Mouse (Mus musculus) forebrain, embryonic 15.5 days (tissue): ENCODE results near the gene Ift88. TPM values are rescaled to one million over a fixed set of nuclear protein-coding genes. Genes with fewer than 3 reads are reported as not detected.
A peak's percentile ranks its signal among the peaks of the same experiment; 100 is the strongest.
"Not testable (repeated sequence)": the region's sequence is repeated elsewhere in the genome, so short reads cannot be mapped to it uniquely, and the experiment has no call there.

Experiments
- ATAC-seq: fragments of 200-750 bp; cut with Nextera tagmentation; replicated peaks from 2 replicates; pipeline ENCODE4 v1.8.0; 2017; ENCODE audit warnings: mild to moderate bottlenecking, moderate TSS enrichment, moderate library complexity
- H3K27ac ChIP-seq: fragments of 300-500 bp; sonication (generic); replicated peaks from 2 replicates; pipeline ENCODE4 v1.5.1; 2015; ENCODE audit warnings: mild to moderate bottlenecking, inconsistent platforms
- H3K27me3 ChIP-seq: fragments of 300-500 bp; sonication (generic); 2 replicates; pipeline ENCODE4 v1.6.1; 2015; ENCODE audit warnings: inconsistent platforms
- H3K36me3 ChIP-seq: fragments of 300-500 bp; sonication (generic); 2 replicates; pipeline ENCODE4 v1.6.1; 2015; ENCODE audit warnings: mild to moderate bottlenecking, inconsistent platforms
- H3K4me1 ChIP-seq: fragments of 300-500 bp; sonication (generic); 2 replicates; pipeline ENCODE4 v1.6.1; 2015; ENCODE audit warnings: inconsistent platforms
- H3K4me2 ChIP-seq: fragments of 300-500 bp; sonication (generic); replicated peaks from 2 replicates; pipeline ENCODE4 v1.6.1; 2015; ENCODE audit warnings: mild to moderate bottlenecking, inconsistent platforms
- H3K4me3 ChIP-seq: fragments of 300-500 bp; sonication (generic); 2 replicates; pipeline ENCODE4 v1.5.1; 2015; ENCODE audit warnings: mild to moderate bottlenecking, inconsistent platforms
- H3K9ac ChIP-seq: fragments of 300-500 bp; sonication (generic); replicated peaks from 2 replicates; pipeline ENCODE4 v1.6.1; 2015; ENCODE audit warnings: mild to moderate bottlenecking, inconsistent platforms
- H3K9me3 ChIP-seq: fragments of 300-500 bp; sonication (generic); 2 replicates; pipeline ENCODE4 v1.6.1; 2016; ENCODE audit warnings: inconsistent platforms
- WGBS: fragments of 180-500 bp; shearing (Covaris S2); methylation state at CpG from one replicate; pipeline ENCODE4 v1.1.7; 2015; ENCODE audit warnings: mixed read lengths; 5-methylcytosine and 5-hydroxymethylcytosine counted together
- polyA plus RNA-seq: library from polyadenylated mRNA; unstranded; fragments of >200 nt; fragmentation: Nextera tagmentation; extraction: Ambion mirVana; gene quantifications from 2 replicates; pipeline ENCODE4 v1.2.1, GENCODE M21; 2015

The Ift88 gene
- polyA plus RNA-seq, 1 experiment from 2014 or later: 15.9 TPM

- H3K9ac ChIP-seq: peak overlapping the region; percentile 71
- H3K27me3 ChIP-seq: 0 out of 2 replicates have a peak, but pooled peaks cover 4% of the 10 kb centered on the region
- peaks cover 7% of the 10 kb centered on the region for H3K4me1 ChIP-seq
- H3K4me2 ChIP-seq: peak overlapping the region; percentile 74
- peak overlapping the region; percentile 75 for H3K4me3 ChIP-seq
- 15% methylated on average over 13 of the region's 13 CpGs for WGBS
- H3K9me3 ChIP-seq: no peaks in the 10 kb centered on the region
- peak; percentile 11 for ATAC-seq
- H3K36me3 ChIP-seq: no peaks in the 10 kb centered on the region
- H3K27ac ChIP-seq: no peak overlapping the region
Measured at GRCm38 (mm10) chr14:57398813-57399427, 24.9 kb upstream of the Ift88 start.

GRCm38 (mm10) chr14:57402815-57403214 is 21.0 kb upstream of the Ift88 start:
- Histone ChIP-seq H3K9me3 (no peaks in the 10 kb centered on the region), H3K4me1 (peaks cover 12% of the 10 kb centered on the region), H3K36me3 (no peaks in the 10 kb centered on the region), H3K9ac (no peak overlapping the region), H3K4me2 (no peak overlapping the region), H3K27me3 (0 out of 2 replicates have a peak, but pooled peaks cover under 1% of the 10 kb centered on the region), H3K27ac (no peak overlapping the region), H3K4me3 (no peak overlapping the region)
- no peak for ATAC-seq

GRCm38 (mm10) chr14:57407039-57407987 is 16.5 kb upstream of the Ift88 start:
- ATAC-seq: peak; percentile 64; the same call in 1 of the 2 replicates
- Histone ChIP-seq H3K4me2 (no peak overlapping the region), H3K4me1 (peaks cover 9% of the 10 kb centered on the region; the same call in 1 of the 2 replicates), H3K36me3 (no peaks in the 10 kb centered on the region), H3K27ac (no peak overlapping the region), H3K9me3 (no peaks in the 10 kb centered on the region), H3K4me3 (no peak overlapping the region), H3K27me3 (no peaks in the 10 kb centered on the region), H3K9ac (no peak overlapping the region)
- WGBS: 5% methylated on average over 12 of the region's 12 CpGs

DNA sequence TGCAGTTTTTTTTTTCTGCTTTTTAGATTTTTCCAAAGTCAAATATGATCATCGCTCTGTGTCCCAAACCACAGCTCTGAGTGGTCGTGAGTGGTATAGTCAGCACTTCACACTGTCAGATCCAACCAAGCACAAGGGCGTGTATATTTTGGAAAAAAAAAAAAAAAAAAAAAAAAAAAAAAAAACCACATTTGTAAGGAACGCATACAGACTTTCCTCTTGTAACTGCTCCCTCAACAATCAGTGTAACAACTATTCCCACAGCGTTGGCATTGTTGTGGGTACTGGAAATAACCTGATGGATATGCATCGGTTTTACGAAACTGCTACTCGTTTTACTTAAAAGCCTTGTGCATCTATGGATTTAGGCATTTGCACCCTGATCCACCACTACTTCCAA is 15.8 kb upstream of the Ift88 start:
- Histone ChIP-seq H3K4me3 (no peak overlapping the region), H3K27me3 (no peaks in the 10 kb centered on the region), H3K4me2 (no peak overlapping the region), H3K9ac (no peak overlapping the region), H3K4me1 (peaks cover 11% of the 10 kb centered on the region; the same call in 1 of the 2 replicates), H3K36me3 (no peaks in the 10 kb centered on the region), H3K27ac (no peak overlapping the region), H3K9me3 (no peaks in the 10 kb centered on the region)
- WGBS: 78% methylated on average over 8 of the region's 8 CpGs
- ATAC-seq: no peak

DNA sequence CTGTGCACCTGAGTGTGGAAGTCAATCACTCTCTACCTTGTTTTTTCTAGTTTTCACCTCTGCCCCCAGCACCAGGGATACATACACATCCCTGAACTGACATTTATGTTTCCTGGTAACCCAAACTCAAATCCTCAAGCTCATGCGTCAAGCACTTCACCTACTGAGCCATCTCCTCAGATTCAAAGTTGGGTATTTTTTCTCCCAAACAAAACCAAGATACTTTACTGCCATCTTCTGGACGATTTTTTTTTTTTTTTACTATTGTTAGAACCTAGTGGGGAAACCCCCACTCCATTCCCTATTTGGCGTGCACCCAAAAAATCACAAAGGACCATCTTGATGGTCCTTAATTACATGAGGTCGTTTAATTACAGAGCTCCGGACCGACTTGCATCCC is 14.8 kb upstream of the Ift88 start:
- H3K4me1 ChIP-seq: peaks cover 11% of the 10 kb centered on the region; the same call in 1 of the 2 replicates
- 4% methylated on average over 6 of the region's 6 CpGs for WGBS
- ATAC-seq: peak; percentile 44; the same call in 1 of the 2 replicates
- H3K9me3 ChIP-seq: no peaks in the 10 kb centered on the region
- H3K36me3 ChIP-seq: no peaks in the 10 kb centered on the region
- no peaks in the 10 kb centered on the region for H3K27me3 ChIP-seq
- H3K4me2 ChIP-seq: peak overlapping the region; percentile 29; the same call in 1 of the 2 replicates
- peak overlapping the region; percentile 32 for H3K4me3 ChIP-seq
- no peak overlapping the region for H3K27ac ChIP-seq
- H3K9ac ChIP-seq: no peak overlapping the region; the same call in 1 of the 2 replicates

- H3K4me3 ChIP-seq: no peak overlapping the region
- no peak overlapping the region for H3K4me2 ChIP-seq
- H3K9me3 ChIP-seq: no peaks in the 10 kb centered on the region
- no peak overlapping the region for H3K27ac ChIP-seq
- peaks cover 9% of the 10 kb centered on the region; the same call in 1 of the 2 replicates for H3K4me1 ChIP-seq
- H3K9ac ChIP-seq: no peak overlapping the region
- no peaks in the 10 kb centered on the region for H3K36me3 ChIP-seq
- no peaks in the 10 kb centered on the region for H3K27me3 ChIP-seq
- no peak for ATAC-seq
- WGBS: 51% methylated on average over 7 of the region's 7 CpGs
Measured at GRCm38 (mm10) chr14:57412166-57412565, 11.7 kb upstream of the Ift88 start.

GRCm38 (mm10) chr14:57417187-57417586 is 6.7 kb upstream of the Ift88 start:
- Histone ChIP-seq H3K4me1 (peaks cover 3% of the 10 kb centered on the region; the same call in 1 of the 2 replicates), H3K27me3 (no peaks in the 10 kb centered on the region), H3K4me3 (no peak overlapping the region), H3K9ac (no peak overlapping the region), H3K4me2 (no peak overlapping the region), H3K36me3 (no peaks in the 10 kb centered on the region), H3K9me3 (no peaks in the 10 kb centered on the region), H3K27ac (no peak overlapping the region)
- WGBS: 97% methylated on average over 2 of the region's 2 CpGs
- ATAC-seq: no peak

- no peaks in the 10 kb centered on the region for H3K9me3 ChIP-seq
- H3K4me1 ChIP-seq: peaks cover 11% of the 10 kb centered on the region; the same call in 1 of the 2 replicates
- H3K4me3 ChIP-seq: peak overlapping the region; percentile 86
- H3K9ac ChIP-seq: peak overlapping the region; percentile 83
- peak overlapping the region; percentile 64 for H3K27ac ChIP-seq
- H3K4me2 ChIP-seq: peak overlapping the region; percentile 77
- ATAC-seq: peak; percentile 92; the same call in 1 of the 2 replicates
- H3K27me3 ChIP-seq: no peaks in the 10 kb centered on the region
- H3K36me3 ChIP-seq: no peaks in the 10 kb centered on the region
- under 1% methylated on average over 24 of the region's 24 CpGs for WGBS
Measured at GRCm38 (mm10) chr14:57424212-57424561, 325 bp downstream of the Ift88 start.

DNA sequence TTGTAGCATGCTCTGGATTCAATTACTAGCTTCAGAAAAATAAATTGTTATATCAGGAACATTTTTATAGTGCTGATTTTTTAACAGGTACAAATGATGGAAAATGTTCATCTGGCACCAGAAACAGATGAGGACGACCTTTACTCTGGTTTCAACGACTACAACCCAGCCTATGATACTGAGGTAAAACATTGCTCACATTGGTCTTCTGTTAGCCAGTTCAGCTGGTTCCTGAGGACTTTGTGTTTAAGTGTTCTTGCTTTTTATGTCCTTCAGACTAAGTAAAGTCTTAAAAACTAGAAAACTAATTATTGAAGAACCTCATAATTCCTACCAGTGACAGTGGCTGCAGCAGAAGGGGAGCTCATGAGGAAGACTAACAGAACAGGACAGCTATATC is 6.6 kb downstream of the Ift88 start:
- Histone ChIP-seq H3K4me1 (no peaks in the 10 kb centered on the region), H3K9me3 (no peaks in the 10 kb centered on the region), H3K27me3 (no peaks in the 10 kb centered on the region), H3K4me2 (no peak overlapping the region), H3K4me3 (no peak overlapping the region), H3K36me3 (peaks cover 8% of the 10 kb centered on the region; the same call in 1 of the 2 replicates), H3K27ac (no peak overlapping the region), H3K9ac (no peak overlapping the region)
- whole genome bisulfite sequencing: 86% methylated on average over 2 of the region's 2 CpGs
- no peak for ATAC-seq

GRCm38 (mm10) chr14:57452516-57452915 is 28.7 kb downstream of the Ift88 start:
- no peak overlapping the region for H3K4me3 ChIP-seq
- ATAC-seq: no peak
- H3K36me3 ChIP-seq: peaks cover 25% of the 10 kb centered on the region
- 87% methylated on average over 1 of the region's 1 CpGs for WGBS
- H3K27me3 ChIP-seq: no peaks in the 10 kb centered on the region
- H3K9me3 ChIP-seq: no peaks in the 10 kb centered on the region
- H3K4me1 ChIP-seq: no peaks in the 10 kb centered on the region
- no peak overlapping the region for H3K4me2 ChIP-seq
- no peak overlapping the region for H3K27ac ChIP-seq
- H3K9ac ChIP-seq: no peak overlapping the region

- WGBS: 92% methylated on average over 5 of the region's 5 CpGs
- no peak for ATAC-seq
- H3K4me2 ChIP-seq: no peak overlapping the region
- H3K9me3 ChIP-seq: no peaks in the 10 kb centered on the region
- H3K4me1 ChIP-seq: no peaks in the 10 kb centered on the region
- H3K9ac ChIP-seq: no peak overlapping the region
- no peak overlapping the region for H3K4me3 ChIP-seq
- H3K27ac ChIP-seq: no peak overlapping the region
- H3K27me3 ChIP-seq: no peaks in the 10 kb centered on the region
- H3K36me3 ChIP-seq: peaks cover 10% of the 10 kb centered on the region; the same call in 1 of the 2 replicates
Measured at GRCm38 (mm10) chr14:57459883-57460282, 36.0 kb downstream of the Ift88 start.

- H3K27me3 ChIP-seq, ATAC-seq, H3K27ac ChIP-seq, H3K9ac ChIP-seq, H3K9me3 ChIP-seq, H3K4me2 ChIP-seq, H3K4me1 ChIP-seq, H3K4me3 ChIP-seq: not testable (repeated sequence)
- WGBS: 80% methylated on average over 5 of the region's 5 CpGs
- peaks cover 10% of the 10 kb centered on the region; the same call in 1 of the 2 replicates for H3K36me3 ChIP-seq
Measured at GRCm38 (mm10) chr14:57460326-57460725, 36.5 kb downstream of the Ift88 start.
